Mouse (Mus musculus): Measurements from ENCODE around the gene Lhfpl1.
"Not testable (repeated sequence)": the region's sequence is repeated elsewhere in the genome, so short reads cannot be mapped to it uniquely, and the experiment has no call there.

Gene Lhfpl1

GRCm38 (mm10) chrX:145348377-145349203 lies at the start of gene Lhfpl1:
Lhfpl1 (minus strand) TSS chrX:145349089.
- in situ Hi-C loops (cut with MboI, MseI) = loop anchor here in 1 of 2 experiments (25.0 kb wide), 1 partner anchor 1789 kb away; no protein-coding TSS in a partner anchor

- in situ Hi-C loops (cut with MboI, MseI) = no loop called here
Observed at GRCm38 (mm10) chrX:145371839-145372238, 22.9 kb upstream of the Lhfpl1 start.

GRCm38 (mm10) chrX:145362527-145362926 lies 13.6 kb upstream of the Lhfpl1 start:
- in situ Hi-C loops (cut with MboI, MseI) = no loop called here

GRCm38 (mm10) chrX:145342402-145342801 lies 6.5 kb downstream of the Lhfpl1 start:
- in situ Hi-C loops (cut with MboI, MseI) = loop anchor here in 1 of 2 experiments (25.0 kb wide), 1 partner anchor 1795 kb away; no protein-coding TSS in a partner anchor

- in situ Hi-C loops (cut with MboI, MseI) = loop anchor here in 1 of 2 experiments (25.0 kb wide), 1 partner anchor 1801 kb away; no protein-coding TSS in a partner anchor
Observed at GRCm38 (mm10) chrX:145336141-145336540, 12.7 kb downstream of the Lhfpl1 start.

GRCm38 (mm10) chrX:145308555-145308954 lies 40.3 kb downstream of the Lhfpl1 start:
- in situ Hi-C loops (cut with MboI, MseI) = no loop called here

GRCm38 (mm10) chrX:145307174-145307573 lies 41.7 kb downstream of the Lhfpl1 start:
- in situ Hi-C loops (cut with MboI, MseI) = no loop called here

- in situ Hi-C loops (cut with MboI, MseI) = not testable (repeated sequence)
Observed at GRCm38 (mm10) chrX:145300232-145300631, 48.7 kb downstream of the Lhfpl1 start.

GRCm38 (mm10) chrX:145272209-145272608 lies 76.7 kb downstream of the Lhfpl1 start:
- in situ Hi-C loops (cut with MboI, MseI) = no loop called here

GRCm38 (mm10) chrX:145271768-145272167 lies 77.1 kb downstream of the Lhfpl1 start:
- in situ Hi-C loops (cut with MboI, MseI) = no loop called here

GRCm38 (mm10) chrX:145261803-145262202 lies 87.1 kb downstream of the Lhfpl1 start:
- in situ Hi-C loops (cut with MboI, MseI) = no loop called here
